Mouse (Mus musculus) layer of hippocampus, adult 11-12 months (tissue): ENCODE data around the gene Cabcoco1.

Experiments
- DNase-seq: peaks from one replicate; pipeline ENCODE4 v3.0.0; 2022; ENCODE audit warnings: low spot score

The Cabcoco1 gene

GRCm38 (mm10) chr10:68435754-68436153 lies 105.9 kb downstream of the Cabcoco1 start:
- DNase-seq, result no peak

GRCm38 (mm10) chr10:68435001-68435560 lies 106.6 kb downstream of the Cabcoco1 start:
- DNase-seq, result no peak

- DNase-seq, result no peak
Observed at GRCm38 (mm10) chr10:68434045-68434639, 107.6 kb downstream of the Cabcoco1 start.

GRCm38 (mm10) chr10:68431346-68431745 lies 110.3 kb downstream of the Cabcoco1 start:
- no peak for DNase-seq

GRCm38 (mm10) chr10:68430929-68431328 lies 110.8 kb downstream of the Cabcoco1 start:
- no peak for DNase-seq

- DNase-seq, result peak; percentile 23
Observed at GRCm38 (mm10) chr10:68420393-68420920, 121.2 kb downstream of the Cabcoco1 start.

- DNase-seq, result no peak
Observed at GRCm38 (mm10) chr10:68419893-68420292, 121.8 kb downstream of the Cabcoco1 start.

- DNase-seq, result no peak
Observed at GRCm38 (mm10) chr10:68417074-68417790, 124.5 kb downstream of the Cabcoco1 start.

GRCm38 (mm10) chr10:68405936-68406335 lies 135.8 kb downstream of the Cabcoco1 start:
- no peak for DNase-seq

- DNase-seq, result no peak
Observed at GRCm38 (mm10) chr10:68396786-68397185, 144.9 kb downstream of the Cabcoco1 start.

GRCm38 (mm10) chr10:68396083-68396482 lies 145.6 kb downstream of the Cabcoco1 start:
- DNase-seq, result no peak

GRCm38 (mm10) chr10:68391640-68392039 lies 150.1 kb downstream of the Cabcoco1 start:
- no peak for DNase-seq

- DNase-seq, result no peak
Observed at GRCm38 (mm10) chr10:68388802-68389201, 152.9 kb downstream of the Cabcoco1 start.

- no peak for DNase-seq
Observed at GRCm38 (mm10) chr10:68388138-68388537, 153.6 kb downstream of the Cabcoco1 start.
